Mouse (Mus musculus): Measurements from ENCODE around the gene Twf2.

The Twf2 gene

GRCm38 (mm10) chr9:106241541-106242164 is 38.7 kb downstream of the Twf2 start:
- DNase-seq = no peak

- DNase-seq = no peak
Measured at GRCm38 (mm10) chr9:106242813-106243488, 40.0 kb downstream of the Twf2 start.

- DNase-seq = no peak
Measured at GRCm38 (mm10) chr9:106249550-106249949, 46.6 kb downstream of the Twf2 start.

GRCm38 (mm10) chr9:106250245-106250644 is 47.3 kb downstream of the Twf2 start:
- no peak for DNase-seq

GRCm38 (mm10) chr9:106251066-106251465 is 48.2 kb downstream of the Twf2 start:
- DNase-seq = no peak

GRCm38 (mm10) chr9:106254001-106254400 is 51.1 kb downstream of the Twf2 start:
- no peak for DNase-seq

GRCm38 (mm10) chr9:106258412-106258811 is 55.5 kb downstream of the Twf2 start:
- DNase-seq = no peak

- DNase-seq = no peak
Measured at GRCm38 (mm10) chr9:106258990-106259389, 56.1 kb downstream of the Twf2 start.

- no peak for DNase-seq
Measured at GRCm38 (mm10) chr9:106261058-106261457, 58.1 kb downstream of the Twf2 start.

- no peak for DNase-seq
Measured at GRCm38 (mm10) chr9:106261491-106261890, 58.6 kb downstream of the Twf2 start.

- DNase-seq = no peak
Measured at GRCm38 (mm10) chr9:106262075-106262474, 59.2 kb downstream of the Twf2 start.

- DNase-seq = no peak
Measured at GRCm38 (mm10) chr9:106263381-106263924, 60.5 kb downstream of the Twf2 start.

Measured in thymus, adult 18-20 months (tissue).